Mouse (Mus musculus): ENCODE data around the gene Grk5.

DNA sequence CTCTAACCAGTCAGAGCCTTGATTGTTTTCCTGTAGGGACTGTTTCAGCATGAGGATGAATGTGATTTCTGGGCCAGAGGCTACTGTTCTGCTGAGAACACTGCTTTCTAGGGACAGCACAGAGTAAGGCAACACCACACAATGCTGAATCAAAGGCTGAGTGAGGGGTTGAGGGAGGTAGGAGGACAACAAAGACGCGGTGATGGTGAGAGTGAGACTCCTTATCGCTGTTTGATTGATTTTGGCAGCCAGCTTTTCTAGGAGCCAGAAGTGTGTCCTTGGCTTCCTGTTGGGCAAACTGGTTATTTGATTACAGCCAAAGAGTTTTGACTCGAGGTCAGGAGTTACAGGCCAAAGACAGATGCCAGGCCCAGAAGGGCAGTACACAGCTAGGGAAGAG, 25.7 kb downstream of the Grk5 start:
- no peak for TF ChIP-seq CTCF (conservative IDR thresholded peaks at IDR 0.05; ENCODE audit: low read length)
- TF ChIP-seq POU5F1 (IDR thresholded peaks at IDR 0.05; ENCODE audit: borderline replicate concordance, low read length) = no peak
- no peak for TF ChIP-seq NANOG (IDR thresholded peaks at IDR 0.05; ENCODE audit: borderline replicate concordance, low read length)
